Mouse (Mus musculus) megakaryocyte, embryonic 14.5 days (primary cell): ENCODE data around the gene Exoc7. TPM values are rescaled to one million over a fixed set of nuclear protein-coding genes. Genes with fewer than 3 reads are reported as not detected.

Experiments
- H3K27me3 ChIP-seq: replicated peaks from 2 replicates; pipeline ENCODE3; 2012; ENCODE audit warnings: inconsistent platforms
- H3K36me3 ChIP-seq: replicated peaks from 2 replicates; pipeline ENCODE3; 2012; ENCODE audit warnings: low read length, inconsistent platforms, mixed read lengths
- H3K4me1 ChIP-seq: 2 replicates; pipeline ENCODE4 v1.6.1; 2012; ENCODE audit warnings: inconsistent platforms
- H3K4me3 ChIP-seq: replicated peaks from 2 replicates; pipeline ENCODE3; 2012; ENCODE audit warnings: moderate library complexity, mild to moderate bottlenecking, inconsistent platforms
- H3K9me3 ChIP-seq: 2 replicates; pipeline ENCODE4 v1.6.1; 2012; ENCODE audit warnings: inconsistent platforms
- FLI1 ChIP-seq: IDR thresholded peaks from 2 replicates; pipeline ENCODE4 v1.6.1; 2012; ENCODE audit warnings: low read length, inconsistent platforms, mixed read lengths
- GATA1 ChIP-seq: IDR thresholded peaks from 3 replicates; pipeline ENCODE4 v1.6.1; 2012; ENCODE audit warnings: mixed read lengths, low read length, inconsistent platforms, borderline replicate concordance
- polyA plus RNA-seq: library from polyadenylated mRNA; stranded (reverse); fragments of >175 nt; gene quantifications from 2 replicates; pipeline ENCODE4 v1.2.3, GENCODE M21; 2012; ENCODE audit warnings: low replicate concordance; ENCODE audit not compliant: insufficient read depth

Gene Exoc7
- 2.7 and 6.7 TPM in 2 replicates for polyA plus RNA-seq

DNA sequence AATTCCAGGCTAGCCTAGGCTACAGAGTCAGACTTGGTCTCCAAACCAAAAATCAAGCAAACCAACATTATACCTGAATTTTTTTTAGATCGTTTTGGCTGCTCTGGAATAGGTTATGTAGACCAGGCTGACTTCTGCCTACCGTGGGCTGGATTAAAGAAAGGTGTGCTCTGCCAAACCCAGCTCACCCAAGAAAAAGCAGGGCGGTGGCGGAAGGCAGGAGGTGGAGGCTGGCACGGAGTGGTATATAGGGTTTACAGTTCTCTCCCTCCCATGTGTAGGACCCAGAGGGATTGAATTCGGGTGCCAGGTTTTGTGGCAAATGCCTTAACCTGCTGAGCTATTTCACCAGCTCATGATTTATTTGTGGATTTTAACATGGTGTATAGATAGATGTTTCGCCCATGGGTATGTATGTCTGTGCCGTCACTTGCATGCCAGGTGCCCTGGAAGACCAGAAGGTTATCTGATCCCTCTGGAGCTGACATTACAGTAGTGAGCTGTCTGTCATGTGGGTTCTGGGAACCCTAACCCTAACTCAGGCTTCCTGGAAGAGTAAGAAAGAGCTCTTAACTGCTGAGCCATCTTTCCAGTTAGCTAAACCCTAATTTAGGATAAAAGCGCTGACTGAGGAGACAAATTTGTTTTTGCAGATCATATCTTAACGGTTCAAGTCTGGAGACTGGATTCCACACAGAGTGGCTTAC, at the start of gene Exoc7:
Gene Exoc7, minus strand, starts transcription at position 215 of the 707 bp plus-strand sequence.
- Histone ChIP-seq H3K9me3 (peaks cover 1% of the 10 kb centered on the region; the same call in 1 of the 2 replicates), H3K4me3 (peak within 1 kb of the TSS; percentile 99), H3K27me3 (no peaks in the 10 kb centered on the region), H3K4me1 (peaks cover 37% of the 10 kb centered on the region), H3K36me3 (peaks cover 32% of the 10 kb centered on the region)
- no peak for TF ChIP-seq GATA1
- TF ChIP-seq FLI1 = no peak

GRCm38 (mm10) chr11:116354521-116354920, 47.5 kb upstream of the Exoc7 start:
- H3K4me1 ChIP-seq = peaks cover 4% of the 10 kb centered on the region; the same call in 1 of the 2 replicates
- H3K36me3 ChIP-seq = peaks cover 5% of the 10 kb centered on the region
- H3K4me3 ChIP-seq = no peak overlapping the region
- peaks cover 51% of the 10 kb centered on the region for H3K27me3 ChIP-seq
- peaks cover 6% of the 10 kb centered on the region for H3K9me3 ChIP-seq
- TF ChIP-seq FLI1 (no peak), GATA1 (no peak)

- TF ChIP-seq GATA1 (no peak), FLI1 (no peak)
- peaks cover 5% of the 10 kb centered on the region for H3K36me3 ChIP-seq
These were observed 46.5 kb upstream of the Exoc7 start for GRCm38 (mm10) chr11:116353535-116353934.

DNA sequence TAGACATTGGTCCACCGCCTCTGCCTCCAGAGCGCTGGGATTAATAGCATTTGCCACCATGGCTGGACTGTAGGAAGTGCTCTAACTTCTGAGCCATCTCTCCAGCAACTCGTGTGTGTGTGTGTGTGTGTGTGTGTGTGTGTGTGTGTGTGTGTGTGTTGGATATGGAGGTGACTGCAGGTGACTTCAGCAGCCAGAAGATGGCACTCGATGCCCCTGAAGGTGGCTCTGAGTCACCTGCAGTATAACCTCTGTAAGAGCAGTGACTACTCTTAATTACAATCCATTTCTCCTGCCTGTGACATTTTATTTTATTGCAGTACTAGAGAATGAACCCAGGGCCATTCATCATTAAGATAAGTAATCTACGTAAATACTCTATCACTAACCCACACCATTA, 44.3 kb upstream of the Exoc7 start:
- H3K36me3 ChIP-seq = peaks cover 5% of the 10 kb centered on the region
- H3K4me1 ChIP-seq = peaks cover 8% of the 10 kb centered on the region
- TF ChIP-seq FLI1 = no peak
- no peak for TF ChIP-seq GATA1
- H3K9me3 ChIP-seq = peaks cover 6% of the 10 kb centered on the region
- H3K4me3 ChIP-seq = no peak overlapping the region
- H3K27me3 ChIP-seq = peaks cover 65% of the 10 kb centered on the region

More at GRCm38 (mm10) chr11:116353535-116353934, 46.5 kb upstream of the Exoc7 start:
- H3K27me3 ChIP-seq = peaks cover 52% of the 10 kb centered on the region
- no peak overlapping the region for H3K4me3 ChIP-seq
- peaks cover 4% of the 10 kb centered on the region for H3K4me1 ChIP-seq
- peaks cover 6% of the 10 kb centered on the region for H3K9me3 ChIP-seq

GRCm38 (mm10) chr11:116347955-116348354, 40.9 kb upstream of the Exoc7 start:
- H3K4me1 ChIP-seq = peaks cover 20% of the 10 kb centered on the region
- TF ChIP-seq FLI1 = no peak
- TF ChIP-seq GATA1 = no peak

DNA sequence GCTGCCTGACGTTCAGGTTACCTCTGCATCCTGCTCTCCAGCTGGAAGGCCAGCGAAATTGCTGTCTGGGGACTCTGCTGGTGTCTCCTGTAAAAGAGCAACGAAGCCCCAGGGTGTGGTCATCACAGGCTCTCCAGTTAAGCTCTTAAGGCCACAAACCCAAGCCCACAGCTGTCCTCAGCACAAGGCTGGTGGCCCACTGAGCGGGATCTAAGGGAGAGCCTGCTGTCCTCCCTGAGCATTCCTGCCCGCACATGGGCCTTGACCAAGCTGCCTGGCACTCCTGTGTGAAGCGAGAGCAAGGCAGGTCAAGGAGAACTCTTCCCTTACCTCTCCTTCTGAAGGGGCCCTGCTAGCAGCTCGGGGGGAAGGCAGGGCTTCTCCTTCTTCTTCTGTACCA, 40.0 kb upstream of the Exoc7 start:
- H3K27me3 ChIP-seq = peaks cover 73% of the 10 kb centered on the region
- H3K9me3 ChIP-seq = no peaks in the 10 kb centered on the region
- TF ChIP-seq GATA1 = no peak
- no peak for TF ChIP-seq FLI1
- peaks cover 20% of the 10 kb centered on the region for H3K4me1 ChIP-seq
- no peaks in the 10 kb centered on the region for H3K36me3 ChIP-seq
- H3K4me3 ChIP-seq = no peak overlapping the region

More at GRCm38 (mm10) chr11:116347955-116348354, 40.9 kb upstream of the Exoc7 start:
- no peak overlapping the region for H3K4me3 ChIP-seq
- H3K36me3 ChIP-seq = no peaks in the 10 kb centered on the region
- H3K27me3 ChIP-seq = peaks cover 63% of the 10 kb centered on the region
- H3K9me3 ChIP-seq = no peaks in the 10 kb centered on the region

DNA sequence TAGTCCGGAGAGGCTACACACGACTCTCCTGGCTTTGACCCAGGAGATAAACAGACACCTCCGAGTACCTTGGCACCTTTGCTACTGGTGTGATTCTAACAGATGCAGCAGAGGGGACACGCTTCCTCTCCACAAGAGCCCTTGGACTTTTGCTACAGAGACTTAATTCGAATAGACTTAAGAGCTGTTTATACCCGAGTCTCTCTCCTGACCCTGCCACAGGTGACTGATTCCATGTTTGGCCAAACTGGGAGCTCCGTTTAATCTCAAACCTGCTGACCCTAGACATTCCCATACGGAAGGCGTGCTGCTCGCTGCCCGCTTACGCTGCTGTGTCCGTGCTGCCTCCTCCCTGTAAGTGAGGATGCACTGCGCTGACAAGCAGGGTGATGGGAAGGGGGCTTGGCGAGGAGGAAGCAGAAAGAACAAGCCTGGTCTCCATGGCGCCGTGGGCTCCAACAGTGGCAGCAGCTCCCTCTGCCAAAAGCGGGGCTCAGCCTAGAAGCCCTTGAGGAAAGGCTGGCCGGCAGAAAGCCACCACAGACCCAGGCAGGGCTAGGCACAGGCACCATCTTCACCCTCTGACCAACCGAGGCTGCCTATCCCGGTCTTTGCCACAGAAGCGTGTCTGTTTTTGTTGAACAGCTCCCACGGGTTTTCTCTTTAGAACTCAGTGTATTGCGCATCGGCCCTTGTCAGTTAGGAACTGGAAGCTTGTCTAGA, 35.2 kb upstream of the Exoc7 start:
- H3K27me3 ChIP-seq = peaks cover 79% of the 10 kb centered on the region
- peaks cover 29% of the 10 kb centered on the region for H3K4me1 ChIP-seq
- no peaks in the 10 kb centered on the region for H3K36me3 ChIP-seq
- H3K4me3 ChIP-seq = no peak overlapping the region
- H3K9me3 ChIP-seq = no peaks in the 10 kb centered on the region
- no peak for TF ChIP-seq GATA1
- no peak for TF ChIP-seq FLI1

DNA sequence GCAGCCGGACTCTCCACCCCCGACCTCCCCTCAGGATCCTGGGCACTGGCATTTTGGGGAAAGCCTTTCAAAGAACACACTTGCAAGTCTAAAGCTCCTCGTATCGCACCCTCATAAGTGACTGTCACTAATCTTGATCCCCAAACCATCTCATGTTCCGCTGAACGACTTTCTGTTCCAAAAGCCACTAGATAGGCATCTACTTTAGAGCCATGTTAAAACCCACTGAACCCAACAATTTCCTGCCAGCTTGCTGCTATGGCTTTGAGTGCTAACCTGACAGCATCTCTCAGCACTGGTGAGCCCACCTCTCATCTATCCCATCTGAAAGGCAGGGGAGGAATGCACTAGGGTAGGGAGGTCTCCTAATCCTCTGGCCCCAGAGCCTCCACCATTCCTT, 30.5 kb upstream of the Exoc7 start:
- TF ChIP-seq GATA1 (no peak), FLI1 (no peak)
- H3K9me3 ChIP-seq = no peaks in the 10 kb centered on the region
- H3K36me3 ChIP-seq = no peaks in the 10 kb centered on the region
- no peak overlapping the region for H3K4me3 ChIP-seq
- H3K4me1 ChIP-seq = peaks cover 45% of the 10 kb centered on the region
- H3K27me3 ChIP-seq = peaks cover 86% of the 10 kb centered on the region

- H3K27me3 ChIP-seq = peaks cover 86% of the 10 kb centered on the region
- peaks cover 45% of the 10 kb centered on the region for H3K4me1 ChIP-seq
- H3K4me3 ChIP-seq = no peak overlapping the region
These were observed 30.0 kb upstream of the Exoc7 start for GRCm38 (mm10) chr11:116337000-116337399.

GRCm38 (mm10) chr11:116336393-116336792, 29.4 kb upstream of the Exoc7 start:
- TF ChIP-seq GATA1 (no peak), FLI1 (no peak)
- H3K36me3 ChIP-seq = no peaks in the 10 kb centered on the region
- H3K9me3 ChIP-seq = no peaks in the 10 kb centered on the region
- H3K4me1 ChIP-seq = peaks cover 44% of the 10 kb centered on the region
- H3K4me3 ChIP-seq = no peak overlapping the region
- H3K27me3 ChIP-seq = peaks cover 87% of the 10 kb centered on the region

More at GRCm38 (mm10) chr11:116337000-116337399, 30.0 kb upstream of the Exoc7 start:
- Histone ChIP-seq H3K9me3 (no peaks in the 10 kb centered on the region), H3K36me3 (no peaks in the 10 kb centered on the region)
- no peak for TF ChIP-seq FLI1
- TF ChIP-seq GATA1 = no peak
